Mouse (Mus musculus) heart, postnatal 14 days (tissue): Measurements from ENCODE around the gene Trabd. TPM values are rescaled to one million over a fixed set of nuclear protein-coding genes. Genes with fewer than 3 reads are reported as not detected.
A peak's percentile ranks its signal among the peaks of the same experiment; 100 is the strongest.

ENCODE experiments used
- DNase-seq, 2 experiments: peaks; one replicate each; pipeline ENCODE4 v3.0.0; 2021 to 2022
- intact Hi-C: fragments of 180-260 bp; cut with DNase I; formaldehyde crosslinking; loops from one replicate; pipeline ENCODE4 v1.15.1; 2025
- total RNA-seq, 2 experiments: library from RNA; stranded (reverse); gene quantifications; 2 replicates each; pipeline ENCODE4 v1.2.3; 2021

Gene Trabd
- total RNA-seq, 2 experiments from 2014 or later: 36.7 to 43.7 TPM

GRCm38 (mm10) chr15:89073993-89074603, 826 bp upstream of the Trabd start:
- intact Hi-C loops: loop anchor here (10.0 kb wide), 1 partner anchor 249 kb away; no protein-coding TSS in a partner anchor
- peak in 1 of 2 experiments; percentile 54 for DNase-seq

DNA sequence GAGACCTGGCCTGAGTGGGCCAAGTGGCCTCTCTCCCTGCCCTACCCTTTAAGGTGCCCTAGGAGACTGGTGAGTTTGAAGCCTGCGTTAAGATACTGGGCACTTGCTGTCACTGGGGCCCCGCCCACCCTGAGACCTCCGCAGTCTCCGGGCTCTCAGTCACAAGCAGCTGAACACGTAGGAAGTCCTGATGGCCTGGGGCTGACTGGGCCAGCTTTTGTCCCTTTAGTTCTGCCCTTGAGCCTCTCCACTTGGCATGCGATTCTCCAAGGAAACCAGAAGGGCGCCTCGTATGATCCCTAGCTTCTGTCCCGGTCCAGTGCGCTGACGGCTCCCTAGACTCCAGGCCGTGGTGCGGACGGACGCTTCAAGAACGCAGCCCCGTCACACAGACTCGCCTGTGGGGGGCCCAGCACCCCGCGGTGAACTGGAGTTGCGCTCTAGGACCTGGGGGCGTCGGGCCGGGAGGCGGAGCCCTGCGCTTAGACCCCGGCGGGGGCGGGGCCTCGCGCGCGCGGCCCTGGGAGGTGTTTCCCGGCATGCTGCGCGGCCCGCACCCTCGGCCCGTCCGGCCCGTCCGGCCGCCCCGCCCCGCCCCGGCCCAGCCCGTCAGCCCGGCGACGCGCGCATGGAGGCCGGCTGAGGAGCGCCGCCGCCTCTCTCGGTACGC, 689 bp downstream of the Trabd start:
- intact Hi-C loops: loop anchor here (10.0 kb wide), 1 partner anchor 251 kb away; no protein-coding TSS in a partner anchor
- peak; percentile 91 for DNase-seq

DNA sequence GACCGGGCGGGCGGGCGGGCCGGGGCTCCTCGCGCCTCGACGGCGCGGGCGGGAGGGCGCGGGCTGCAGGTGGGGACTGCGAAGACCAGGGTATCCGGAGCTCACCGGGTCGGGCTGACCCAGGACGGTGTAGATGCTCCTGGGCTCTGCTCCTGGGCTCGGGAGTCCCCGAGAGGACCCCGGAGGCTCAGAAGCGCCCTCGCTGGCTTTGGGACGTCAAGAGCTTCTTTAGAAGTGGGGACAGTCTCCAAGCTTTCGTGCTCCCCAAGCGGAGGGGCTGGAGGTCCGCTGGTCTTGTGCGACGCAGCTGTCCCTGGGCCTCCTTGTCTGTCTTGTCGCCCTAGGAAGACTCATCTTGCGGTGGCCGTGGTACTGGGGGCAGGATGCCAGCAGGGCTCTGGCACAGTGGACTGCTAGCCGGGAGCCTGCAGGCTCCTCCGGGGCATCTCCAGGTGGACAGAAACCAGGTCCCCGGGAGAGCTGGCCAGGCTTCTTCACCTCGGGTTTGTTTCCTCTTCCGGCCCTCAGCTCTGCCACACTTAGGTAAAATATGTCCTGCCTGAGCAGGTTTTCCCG, 1.3 kb downstream of the Trabd start:
- peak; percentile 60 to 61 for DNase-seq
- intact Hi-C loops: loop anchor here (10.0 kb wide), 1 partner anchor 251 kb away; no protein-coding TSS in a partner anchor

DNA sequence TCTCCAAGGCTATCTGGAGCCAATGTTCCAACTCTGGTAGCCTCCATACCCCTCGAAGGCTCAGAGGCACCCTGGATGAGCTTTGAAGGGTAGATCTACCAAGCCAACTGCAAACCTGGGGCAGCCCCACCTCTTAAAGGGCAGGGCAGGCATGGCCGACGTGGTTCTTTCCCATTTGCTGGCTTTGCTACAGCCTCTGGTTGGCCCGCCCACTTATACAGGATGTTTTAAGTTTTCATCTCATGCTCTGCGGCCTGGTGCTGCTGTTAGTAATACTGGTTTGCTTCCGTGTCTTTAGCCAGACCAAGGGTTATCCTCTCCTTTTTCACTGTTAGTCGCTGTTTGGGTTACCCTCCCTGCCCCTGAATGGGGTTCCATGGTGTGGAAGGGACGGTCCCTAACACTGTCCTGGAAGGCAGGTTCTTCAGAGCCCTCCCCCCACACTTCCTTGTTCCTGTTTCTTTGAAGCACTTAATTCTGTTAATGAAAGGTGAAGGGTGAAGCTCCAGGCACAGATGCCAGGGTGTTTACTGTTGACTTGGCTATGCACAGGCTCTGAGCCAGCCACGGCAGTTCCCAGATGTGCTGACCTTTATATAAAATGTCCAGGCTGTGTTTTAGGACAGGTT, 3.4 kb downstream of the Trabd start:
- intact Hi-C loops: loop anchor here (10.0 kb wide), 1 partner anchor 254 kb away; no protein-coding TSS in a partner anchor
- DNase-seq: peak in 1 of 2 experiments; percentile 39

- intact Hi-C loops: no loop called here
- no peak for DNase-seq
Observed at GRCm38 (mm10) chr15:89083906-89084305, 9.0 kb downstream of the Trabd start.

DNA sequence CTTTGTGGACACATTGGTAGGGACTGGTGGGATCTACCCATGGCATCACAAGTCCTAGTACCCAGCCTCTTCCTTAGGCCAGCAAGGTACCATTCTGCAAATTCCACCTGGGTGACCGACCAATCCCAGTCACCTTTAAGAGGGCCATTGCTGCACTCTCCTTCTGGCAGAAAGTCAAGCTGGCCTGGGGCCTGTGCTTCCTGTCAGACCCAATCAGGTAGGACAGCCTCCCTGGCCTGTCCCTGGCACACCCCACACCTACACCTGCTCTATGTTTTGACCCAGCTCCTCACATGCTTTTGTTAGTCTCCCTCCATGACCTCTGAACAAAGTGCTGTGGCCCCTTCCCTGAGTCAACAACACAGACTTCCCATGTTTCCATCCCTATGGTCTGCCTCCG, 9.9 kb downstream of the Trabd start:
- intact Hi-C loops: no loop called here

GRCm38 (mm10) chr15:89088607-89089247, 13.8 kb downstream of the Trabd start, which contains the start of gene Selenoo:
Selenoo (plus strand) TSS chr15:89089084.
- intact Hi-C loops: no loop called here
- DNase-seq: peak; percentile 90 to 92

More for the DNA sequence above, 9.9 kb downstream of the Trabd start:
- no peak for DNase-seq

DNA sequence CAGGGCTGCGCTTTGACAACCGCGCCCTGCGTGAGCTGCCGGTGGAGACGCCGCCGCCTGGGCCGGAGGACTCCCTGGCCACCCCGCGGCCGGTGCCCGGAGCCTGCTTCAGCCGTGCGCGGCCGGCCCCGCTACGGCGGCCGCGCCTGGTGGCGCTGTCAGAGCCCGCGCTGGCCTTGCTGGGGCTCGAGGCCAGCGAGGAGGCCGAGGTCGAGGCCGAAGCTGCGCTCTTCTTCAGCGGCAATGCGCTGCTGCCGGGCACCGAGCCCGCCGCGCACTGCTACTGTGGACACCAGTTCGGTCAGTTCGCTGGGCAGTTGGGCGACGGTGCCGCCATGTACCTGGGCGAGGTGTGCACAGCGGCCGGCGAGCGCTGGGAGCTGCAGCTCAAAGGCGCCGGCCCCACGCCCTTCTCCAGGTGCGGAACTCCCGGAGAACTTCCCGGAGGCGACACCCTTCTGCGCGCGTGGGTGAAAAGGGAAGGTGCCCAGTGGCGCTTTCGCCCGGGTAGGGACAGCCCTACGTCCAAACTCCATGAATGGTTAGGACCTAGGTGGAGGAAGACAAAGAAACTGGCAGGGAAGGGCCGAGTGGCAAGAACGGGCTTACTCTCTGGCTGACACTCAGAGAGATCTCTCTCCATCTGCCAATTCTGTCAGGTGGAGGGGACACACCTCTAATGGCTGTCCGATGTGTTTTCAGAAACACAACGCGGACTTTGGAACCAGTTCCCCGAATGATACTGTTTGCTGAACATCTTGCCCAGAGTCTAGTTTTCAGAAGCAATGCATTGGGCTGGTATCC, 14.5 kb downstream of the Trabd start:
- intact Hi-C loops: no loop called here
- no peak for DNase-seq

DNA sequence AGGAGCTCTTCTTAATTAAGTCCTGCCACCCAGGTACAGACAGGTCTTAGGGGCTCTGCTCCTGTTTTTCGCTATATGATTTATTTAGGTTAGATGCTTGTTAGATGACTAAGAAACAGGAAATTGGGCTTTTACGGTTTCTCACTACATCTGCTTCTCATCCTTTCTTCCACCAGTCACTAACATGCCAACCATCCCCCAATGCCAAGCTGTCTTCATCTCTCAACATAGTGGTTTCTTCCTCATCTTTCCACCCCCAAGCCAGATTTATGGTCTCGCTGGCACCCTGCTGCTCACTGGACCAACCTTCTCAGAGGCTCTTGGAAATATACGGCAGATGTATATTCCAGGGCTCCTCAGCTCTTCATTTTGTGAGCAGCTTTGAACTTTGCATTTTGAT, 15.7 kb downstream of the Trabd start:
- no peak for DNase-seq
- intact Hi-C loops: no loop called here

DNA sequence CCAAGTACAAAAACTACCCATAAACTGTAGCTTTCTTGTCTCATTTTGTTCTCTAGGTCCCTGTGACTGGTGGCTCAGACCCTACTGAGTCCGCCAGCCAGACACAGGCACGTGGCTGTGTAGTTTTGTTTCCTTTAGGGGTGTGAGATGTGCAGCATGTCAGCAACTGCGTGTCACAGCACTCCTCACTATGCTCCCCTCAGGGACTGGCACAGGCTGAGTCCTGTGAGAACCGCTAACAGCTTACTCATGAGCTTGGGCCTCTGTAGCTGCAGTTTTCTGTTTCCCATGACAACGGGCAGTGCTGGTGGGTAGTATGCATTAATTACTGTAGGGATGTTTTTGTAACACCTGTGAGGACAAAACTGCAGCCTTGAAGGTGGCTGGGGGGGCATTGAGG, 17.3 kb downstream of the Trabd start:
- intact Hi-C loops: no loop called here
- no peak for DNase-seq

- intact Hi-C loops: no loop called here
- no peak for DNase-seq
Observed at GRCm38 (mm10) chr15:89097450-89097849, 22.5 kb downstream of the Trabd start.

DNA sequence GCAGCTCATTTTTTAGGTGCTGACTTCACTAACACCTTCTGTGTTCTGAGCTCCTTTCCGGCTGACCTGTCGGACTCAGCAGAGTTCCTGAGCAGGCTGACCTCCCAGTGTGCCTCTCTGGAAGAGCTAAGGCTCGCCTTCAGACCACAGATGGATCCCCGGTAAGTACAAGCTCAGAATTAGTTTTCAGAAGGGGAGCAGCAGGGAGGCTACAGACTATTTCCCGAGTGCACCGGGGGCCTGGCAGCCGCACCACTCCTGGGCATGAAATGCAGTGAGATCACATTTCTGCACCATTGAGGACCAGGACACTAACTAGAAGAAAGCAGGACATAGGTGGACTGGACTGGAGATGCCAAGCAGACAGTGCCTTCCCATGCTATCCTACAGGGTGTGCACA, 23.7 kb downstream of the Trabd start:
- no peak for DNase-seq
- intact Hi-C loops: no loop called here

GRCm38 (mm10) chr15:89100823-89101222, 25.9 kb downstream of the Trabd start:
- DNase-seq: no peak
- intact Hi-C loops: no loop called here

DNA sequence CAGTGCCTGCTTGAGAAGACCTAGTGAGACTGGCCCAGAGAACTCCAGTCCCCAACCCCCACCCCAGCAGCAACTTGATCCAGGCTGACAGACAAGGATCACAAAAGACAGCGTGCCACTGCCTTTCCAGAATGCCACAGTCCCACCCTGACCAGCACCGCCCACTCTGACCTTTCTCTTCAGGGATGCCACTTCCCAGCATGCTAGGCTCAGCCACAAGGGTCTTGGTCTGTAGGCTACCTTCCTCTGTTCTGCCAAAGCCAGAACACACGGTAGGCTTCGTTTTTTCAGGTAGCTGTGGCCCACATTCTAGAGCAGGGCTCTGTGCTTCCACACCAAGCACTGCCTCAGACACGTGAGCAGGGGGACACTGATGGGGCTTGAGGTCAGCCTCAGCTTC, 27.7 kb downstream of the Trabd start:
- intact Hi-C loops: no loop called here
- no peak for DNase-seq

- intact Hi-C loops: no loop called here
- DNase-seq: no peak
Observed at GRCm38 (mm10) chr15:89103921-89104320, 29.0 kb downstream of the Trabd start.

- intact Hi-C loops: no loop called here
- no peak for DNase-seq
Observed at GRCm38 (mm10) chr15:89104425-89104824, 29.5 kb downstream of the Trabd start.

DNA sequence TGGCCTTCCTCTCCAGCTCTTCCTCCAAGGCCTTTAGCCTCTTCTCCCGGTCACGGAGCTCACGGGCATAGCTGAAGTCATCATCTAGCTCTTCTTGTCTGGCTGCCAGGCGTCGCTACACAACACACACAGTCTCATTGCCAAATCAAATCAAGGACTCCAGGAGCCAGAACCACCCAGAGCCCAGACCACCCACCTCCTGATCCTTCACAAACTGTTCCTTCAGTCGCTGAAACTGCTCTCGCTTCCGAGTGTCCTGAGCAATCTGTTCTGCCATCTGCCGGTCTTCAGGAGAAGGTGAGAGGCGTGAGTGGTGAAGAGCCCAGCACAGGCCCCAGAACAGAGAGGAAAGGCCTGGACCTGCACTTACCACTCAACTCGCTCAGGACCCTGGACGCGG, 31.1 kb downstream of the Trabd start:
- no peak for DNase-seq
- intact Hi-C loops: no loop called here

- DNase-seq: no peak
- intact Hi-C loops: no loop called here
Observed at GRCm38 (mm10) chr15:89106976-89107375, 32.1 kb downstream of the Trabd start.

- intact Hi-C loops: loop anchor here (2.0 kb wide), 1 partner anchor 175 kb away; no protein-coding TSS in a partner anchor
- peak; percentile 42 to 55 for DNase-seq
Observed at GRCm38 (mm10) chr15:89110147-89110546, 35.2 kb downstream of the Trabd start.

DNA sequence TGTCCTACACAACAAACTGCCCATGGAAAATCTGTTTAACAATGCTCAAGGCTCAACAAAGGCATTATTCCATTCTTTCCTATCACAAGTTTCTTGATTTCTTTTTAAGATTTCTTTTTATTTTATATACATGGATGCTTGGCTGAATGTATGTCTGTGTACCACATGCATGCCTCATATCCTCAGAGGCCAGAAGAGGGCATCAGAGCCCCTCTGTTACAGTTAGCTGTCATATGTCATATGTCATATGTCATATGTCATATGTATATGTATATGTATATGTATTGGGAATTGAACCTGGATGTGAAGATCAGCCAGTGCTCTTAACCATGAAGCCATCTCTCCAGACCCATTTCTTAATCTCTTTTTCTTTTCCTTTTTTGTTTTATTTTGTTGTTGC, 43.1 kb downstream of the Trabd start:
- intact Hi-C loops: no loop called here
- DNase-seq: no peak
